Mouse (Mus musculus): Measurements from ENCODE around the gene Notum. TPM values are rescaled to one million over a fixed set of nuclear protein-coding genes. Genes with fewer than 3 reads are reported as not detected.

The Notum gene
- total and polyA plus RNA-seq, 2 experiments from 2014 or later: 3.6 to 5.9 TPM

- Histone ChIP-seq H3K9me3 (ENCODE audit: low read length) (no peaks in the 10 kb centered on the region), H3K4me3 (ENCODE audit: low read depth, low read length) (no peak overlapping the region), H3K36me3 (ENCODE audit: insufficient read depth) (peaks cover 35% of the 10 kb centered on the region), H3K27me3 (ENCODE audit: insufficient read depth, low read length) (no peaks in the 10 kb centered on the region), H3K9ac (no peak overlapping the region), H3K4me1 (ENCODE audit: insufficient read depth) (no peaks in the 10 kb centered on the region), H3K27ac (ENCODE audit: low read depth, low read length) (no peak overlapping the region), H3K4me2 (ENCODE audit: low read depth) (no peak overlapping the region)
- WGBS: 40% methylated on average over 15 of the region's 15 CpGs
- DNase-seq (no peak), ATAC-seq (no peak)
- TF ChIP-seq CTCF (IDR thresholded peaks at IDR 0.05; ENCODE audit: low read depth): no peak
These were observed 42.9 kb upstream of the Notum start for GRCm38 (mm10) chr11:120703696-120704454.

GRCm38 (mm10) chr11:120697741-120698140 is 36.8 kb upstream of the Notum start:
- Histone ChIP-seq H3K9ac (no peak overlapping the region), H3K36me3 (ENCODE audit: insufficient read depth) (peaks cover 23% of the 10 kb centered on the region), H3K9me3 (ENCODE audit: low read length) (no peaks in the 10 kb centered on the region), H3K4me1 (ENCODE audit: insufficient read depth) (no peaks in the 10 kb centered on the region), H3K4me2 (ENCODE audit: low read depth) (no peak overlapping the region), H3K27me3 (ENCODE audit: insufficient read depth, low read length) (no peaks in the 10 kb centered on the region), H3K4me3 (ENCODE audit: low read depth, low read length) (no peak overlapping the region), H3K27ac (ENCODE audit: low read depth, low read length) (no peak overlapping the region)
- DNase-seq (no peak), ATAC-seq (no peak)
- 67% methylated on average over 10 of the region's 10 CpGs for WGBS
- no peak for TF ChIP-seq CTCF (IDR thresholded peaks at IDR 0.05; ENCODE audit: low read depth)

GRCm38 (mm10) chr11:120696568-120696967 is 35.6 kb upstream of the Notum start:
- peaks cover 14% of the 10 kb centered on the region for H3K36me3 ChIP-seq (ENCODE audit: insufficient read depth)
- no peaks in the 10 kb centered on the region for H3K27me3 ChIP-seq (ENCODE audit: insufficient read depth, low read length)
- no peaks in the 10 kb centered on the region for H3K9me3 ChIP-seq (ENCODE audit: low read length)
- no peak for DNase-seq
- no peak for ATAC-seq
- H3K4me3 ChIP-seq (ENCODE audit: low read depth, low read length): no peak overlapping the region
- H3K4me1 ChIP-seq (ENCODE audit: insufficient read depth): no peaks in the 10 kb centered on the region
- peak; percentile 47 for TF ChIP-seq CTCF (IDR thresholded peaks at IDR 0.05; ENCODE audit: low read depth)
- no peak overlapping the region for H3K27ac ChIP-seq (ENCODE audit: low read depth, low read length)
- no peak overlapping the region for H3K9ac ChIP-seq
- 92% methylated on average over 6 of the region's 6 CpGs for WGBS
- no peak overlapping the region for H3K4me2 ChIP-seq (ENCODE audit: low read depth)

GRCm38 (mm10) chr11:120695641-120696040 is 34.7 kb upstream of the Notum start:
- Histone ChIP-seq H3K4me3 (ENCODE audit: low read depth, low read length) (no peak overlapping the region), H3K27ac (ENCODE audit: low read depth, low read length) (0 out of 2 replicates have a peak overlapping the region, but pooled peaks have one; percentile 10), H3K4me2 (ENCODE audit: low read depth) (no peak overlapping the region), H3K27me3 (ENCODE audit: insufficient read depth, low read length) (no peaks in the 10 kb centered on the region), H3K9ac (no peak overlapping the region), H3K4me1 (ENCODE audit: insufficient read depth) (no peaks in the 10 kb centered on the region), H3K36me3 (ENCODE audit: insufficient read depth) (peaks cover 13% of the 10 kb centered on the region), H3K9me3 (ENCODE audit: low read length) (no peaks in the 10 kb centered on the region)
- 43% methylated on average over 12 of the region's 12 CpGs for WGBS
- no peak for TF ChIP-seq CTCF (IDR thresholded peaks at IDR 0.05; ENCODE audit: low read depth)
- peak; percentile 36 for ATAC-seq
- no peak for DNase-seq

- no peaks in the 10 kb centered on the region for H3K27me3 ChIP-seq (ENCODE audit: insufficient read depth, low read length)
- peak; percentile 78 for ATAC-seq
- DNase-seq: peak; percentile 31
- H3K36me3 ChIP-seq (ENCODE audit: insufficient read depth): peaks cover 12% of the 10 kb centered on the region; the same call in 1 of the 2 replicates
- no peak overlapping the region for H3K4me3 ChIP-seq (ENCODE audit: low read depth, low read length)
- no peak for TF ChIP-seq CTCF (IDR thresholded peaks at IDR 0.05; ENCODE audit: low read depth)
- no peaks in the 10 kb centered on the region for H3K4me1 ChIP-seq (ENCODE audit: insufficient read depth)
- no peaks in the 10 kb centered on the region for H3K9me3 ChIP-seq (ENCODE audit: low read length)
- 15% methylated on average over 4 of the region's 4 CpGs for WGBS
- H3K4me2 ChIP-seq (ENCODE audit: low read depth): no peak overlapping the region
- no peak overlapping the region for H3K9ac ChIP-seq
- H3K27ac ChIP-seq (ENCODE audit: low read depth, low read length): no peak overlapping the region
These were observed 34.2 kb upstream of the Notum start for GRCm38 (mm10) chr11:120695184-120695583.

- Histone ChIP-seq H3K9me3 (ENCODE audit: low read length) (no peaks in the 10 kb centered on the region), H3K4me2 (ENCODE audit: low read depth) (no peak overlapping the region), H3K4me3 (ENCODE audit: low read depth, low read length) (no peak overlapping the region), H3K27me3 (ENCODE audit: insufficient read depth, low read length) (no peaks in the 10 kb centered on the region), H3K4me1 (ENCODE audit: insufficient read depth) (no peaks in the 10 kb centered on the region), H3K27ac (ENCODE audit: low read depth, low read length) (no peak overlapping the region), H3K9ac (no peak overlapping the region), H3K36me3 (ENCODE audit: insufficient read depth) (peaks cover 23% of the 10 kb centered on the region)
- TF ChIP-seq CTCF (IDR thresholded peaks at IDR 0.05; ENCODE audit: low read depth): no peak
- ATAC-seq: no peak
- DNase-seq: no peak
- 77% methylated on average over 3 of the region's 3 CpGs for WGBS
These were observed 32.5 kb upstream of the Notum start for GRCm38 (mm10) chr11:120693461-120693860.

- H3K9me3 ChIP-seq (ENCODE audit: low read length): no peaks in the 10 kb centered on the region
- H3K9ac ChIP-seq: no peak overlapping the region
- H3K4me3 ChIP-seq (ENCODE audit: low read depth, low read length): no peak overlapping the region
- ATAC-seq (no peak), DNase-seq (no peak)
- H3K27me3 ChIP-seq (ENCODE audit: insufficient read depth, low read length): no peaks in the 10 kb centered on the region
- no peak overlapping the region for H3K4me2 ChIP-seq (ENCODE audit: low read depth)
- no peak overlapping the region for H3K27ac ChIP-seq (ENCODE audit: low read depth, low read length)
- no peak for TF ChIP-seq CTCF (IDR thresholded peaks at IDR 0.05; ENCODE audit: low read depth)
- peaks cover 28% of the 10 kb centered on the region for H3K36me3 ChIP-seq (ENCODE audit: insufficient read depth)
- 85% methylated on average over 4 of the region's 4 CpGs for WGBS
- no peaks in the 10 kb centered on the region for H3K4me1 ChIP-seq (ENCODE audit: insufficient read depth)
These were observed 31.6 kb upstream of the Notum start for GRCm38 (mm10) chr11:120692471-120693011.
